Mouse (Mus musculus) gonadal fat pad, adult 2 months (tissue): ENCODE data around the gene Olfr1412. TPM values are rescaled to one million over a fixed set of nuclear protein-coding genes. Genes with fewer than 3 reads are reported as not detected.
A peak's percentile ranks its signal among the peaks of the same experiment; 100 is the strongest.

Source experiments
- DNase-seq: peaks from one replicate; pipeline ENCODE4 v3.0.0-alpha.2; 2012; ENCODE audit warnings: low read depth
- polyA plus RNA-seq: library from polyadenylated mRNA; depleted of rRNA; stranded (reverse); fragments of >200 nt; gene quantifications from 2 replicates; pipeline ENCODE4 v1.2.3, GENCODE M21; 2012; rRNA removed

The Olfr1412 gene
- polyA plus RNA-seq, 1 experiment, result not detected

DNA sequence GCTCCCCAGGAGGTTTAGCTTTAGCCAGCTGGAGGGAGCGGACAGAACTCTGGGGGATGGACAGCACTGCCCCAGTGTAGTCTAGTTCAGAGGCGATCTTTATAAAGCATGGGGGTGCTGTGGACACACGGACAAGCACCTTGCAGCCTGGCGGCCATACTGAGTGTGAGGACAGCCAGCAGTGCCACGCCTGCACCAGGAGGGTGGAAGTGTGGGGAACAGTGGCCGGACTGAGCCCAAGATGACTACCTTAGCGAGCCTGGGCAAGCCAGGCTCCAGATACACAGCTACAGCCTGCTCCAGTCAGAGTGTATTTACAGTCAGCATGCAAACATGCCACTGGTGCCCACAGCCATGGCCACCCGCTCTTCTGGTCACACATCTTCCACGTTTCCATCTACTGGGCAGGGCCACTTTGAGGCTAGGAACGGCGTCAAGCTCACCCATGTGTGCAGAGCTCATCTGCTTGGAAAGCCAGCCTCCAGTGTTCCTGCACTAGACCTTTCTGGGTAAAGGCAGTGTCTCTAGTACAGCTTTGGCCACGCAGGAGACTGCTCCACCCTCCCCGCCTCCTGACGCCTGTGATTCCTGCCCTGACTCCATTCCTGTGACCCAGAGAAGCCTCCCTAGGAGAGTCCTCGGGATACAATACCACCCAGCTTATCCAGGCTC lies 52.1 kb downstream of the Olfr1412 start:
- DNase-seq, result no peak

DNA sequence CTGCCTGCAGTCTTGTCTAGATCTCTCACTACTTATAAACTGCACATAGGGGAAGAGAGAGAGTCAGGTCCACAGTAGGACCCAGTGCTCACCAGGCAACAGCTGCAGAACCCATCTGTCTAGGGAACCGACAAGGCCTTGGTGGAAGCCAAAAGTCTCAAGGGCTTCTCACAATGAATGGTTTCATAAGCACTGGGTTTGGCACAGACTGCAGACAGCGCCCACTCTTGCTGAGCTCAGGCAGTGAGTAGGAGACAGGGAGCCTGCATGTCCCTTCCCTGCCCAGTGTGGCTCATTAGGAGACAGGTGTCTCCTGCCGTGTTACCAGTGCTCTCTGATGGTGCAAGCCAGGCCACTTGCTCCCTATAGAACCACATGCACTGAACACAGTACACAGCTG lies 52.6 kb downstream of the Olfr1412 start:
- DNase-seq, result peak; percentile 36

DNA sequence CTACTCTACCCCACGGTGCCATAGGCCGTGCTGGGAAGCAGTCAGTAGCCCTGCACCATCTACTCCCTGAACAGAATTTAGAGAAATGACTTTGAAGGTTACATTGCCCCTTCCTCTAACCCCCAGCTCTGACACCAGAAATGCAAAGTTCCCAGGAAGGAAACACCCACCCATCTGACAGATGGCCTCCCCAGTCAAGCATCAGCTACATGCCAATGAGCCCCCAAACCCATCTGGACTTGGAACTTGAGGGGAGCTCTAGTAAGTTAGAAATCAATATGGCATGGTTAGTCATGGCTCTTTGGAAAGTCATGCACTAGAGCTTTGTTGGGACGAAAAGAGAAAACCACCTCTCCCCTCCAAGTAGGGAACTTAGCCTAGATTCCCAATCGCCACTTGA lies 53.2 kb downstream of the Olfr1412 start:
- DNase-seq, result no peak

DNA sequence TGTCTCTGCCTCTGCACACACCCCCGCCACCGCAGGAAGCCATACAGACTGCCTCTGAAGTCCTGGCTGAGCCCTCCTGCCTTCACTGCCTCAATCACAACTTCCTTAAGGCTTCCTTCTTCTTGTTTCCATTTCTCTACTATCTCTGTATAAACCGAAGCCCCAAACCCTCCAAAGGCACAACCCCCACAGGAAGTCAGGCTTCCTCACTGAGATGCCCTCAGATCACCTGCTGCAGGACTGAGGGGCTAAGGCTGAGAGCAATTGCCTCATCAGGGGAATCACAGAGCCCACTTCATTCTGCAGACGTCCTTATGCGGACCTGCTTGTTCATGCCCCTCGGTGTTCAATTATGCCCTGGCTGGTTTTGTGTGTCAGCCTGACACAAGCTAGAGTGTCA lies 54.8 kb downstream of the Olfr1412 start:
- no peak for DNase-seq

Other genes with a start within 250 kb of the Olfr1412 start
- gene Ndufa10, start 111.9 kb upstream of the Olfr1412 start, polyA plus RNA-seq, result 112 and 119 TPM in 2 replicates
- gene Olfr1416, start 100.7 kb upstream of the Olfr1412 start, polyA plus RNA-seq, result not detected in 2 replicates
- not detected in 2 replicates for gene Olfr1415, start 89.7 kb upstream of the Olfr1412 start, polyA plus RNA-seq
- 1.5 and 1.9 TPM in 2 replicates for gene Olfr1414, start 67.1 kb upstream of the Olfr1412 start, polyA plus RNA-seq
- gene Olfr1413, start 14.5 kb upstream of the Olfr1412 start, polyA plus RNA-seq, result not detected in 2 replicates
- not detected in 2 replicates for gene Olfr1411, start 8.6 kb downstream of the Olfr1412 start, polyA plus RNA-seq
- not detected in 2 replicates for gene Olfr1410, start 20.0 kb downstream of the Olfr1412 start, polyA plus RNA-seq
- gene Olfr12, start 32.0 kb downstream of the Olfr1412 start, polyA plus RNA-seq, result not detected in 2 replicates
- gene Cops9, start 56.2 kb downstream of the Olfr1412 start, polyA plus RNA-seq, result 223 and 237 TPM in 2 replicates
- gene Otos, start 63.1 kb downstream of the Olfr1412 start, polyA plus RNA-seq, result 0.55 and 0.89 TPM in 2 replicates
- gene Gpc1, start 245.9 kb downstream of the Olfr1412 start, polyA plus RNA-seq, result 49.0 and 74.4 TPM in 2 replicates